Mouse (Mus musculus): ENCODE results near the gene Rbm4.
"Not testable (repeated sequence)": the region's sequence is repeated elsewhere in the genome, so short reads cannot be mapped to it uniquely, and the experiment has no call there.

Gene Rbm4

GRCm38 (mm10) chr19:4793831-4794422 lies at the start of gene Rbm4:
TSS of gene Rbm4 (minus strand) at chr19:4793901.
- peak; percentile 98 for DNase-seq

GRCm38 (mm10) chr19:4842611-4843010 lies 48.9 kb upstream of the Rbm4 start:
- DNase-seq = no peak

- DNase-seq = no peak
Measured at GRCm38 (mm10) chr19:4840848-4841247, 47.1 kb upstream of the Rbm4 start.

- peak; percentile 94 for DNase-seq
Measured at GRCm38 (mm10) chr19:4839149-4839548, 45.4 kb upstream of the Rbm4 start, which contains the start of the genes Ccs and Ccdc87. TSS of gene Ccs (minus strand) at chr19:4839332. TSS of gene Ccdc87 (plus strand) at chr19:4839366.

- DNase-seq = no peak
Measured at GRCm38 (mm10) chr19:4838526-4839140, 44.9 kb upstream of the Rbm4 start.

- DNase-seq = no peak
Measured at GRCm38 (mm10) chr19:4837049-4837448, 43.3 kb upstream of the Rbm4 start.

- DNase-seq = no peak
Measured at GRCm38 (mm10) chr19:4836096-4836495, 42.4 kb upstream of the Rbm4 start.

GRCm38 (mm10) chr19:4833977-4834376 lies 40.3 kb upstream of the Rbm4 start:
- DNase-seq = no peak

GRCm38 (mm10) chr19:4829156-4829555 lies 35.5 kb upstream of the Rbm4 start:
- no peak for DNase-seq

GRCm38 (mm10) chr19:4828444-4829114 lies 34.9 kb upstream of the Rbm4 start:
- DNase-seq = no peak

GRCm38 (mm10) chr19:4820678-4821303 lies 27.1 kb upstream of the Rbm4 start:
- peak; percentile 55 for DNase-seq

GRCm38 (mm10) chr19:4817182-4817835 lies 23.6 kb upstream of the Rbm4 start:
- DNase-seq = no peak

GRCm38 (mm10) chr19:4813015-4813414 lies 19.3 kb upstream of the Rbm4 start:
- DNase-seq = no peak

- not testable (repeated sequence) for DNase-seq
Measured at GRCm38 (mm10) chr19:4812334-4812949, 18.7 kb upstream of the Rbm4 start.

GRCm38 (mm10) chr19:4811909-4812242 lies 18.2 kb upstream of the Rbm4 start:
- DNase-seq = no peak

GRCm38 (mm10) chr19:4811063-4811908 lies 17.6 kb upstream of the Rbm4 start, which contains the start of the genes Gm21992 and Rbm14:
TSS of gene Gm21992 (minus strand) at chr19:4811612.
TSS of gene Rbm14 (minus strand) at chr19:4811634.
- DNase-seq = peak; percentile 98

GRCm38 (mm10) chr19:4810746-4811062 lies 17.0 kb upstream of the Rbm4 start:
- no peak for DNase-seq

- no peak for DNase-seq
Measured at GRCm38 (mm10) chr19:4810309-4810708, 16.6 kb upstream of the Rbm4 start.

- no peak for DNase-seq
Measured at GRCm38 (mm10) chr19:4803283-4803682, 9.6 kb upstream of the Rbm4 start.

- no peak for DNase-seq
Measured at GRCm38 (mm10) chr19:4802691-4803091, 9.0 kb upstream of the Rbm4 start.

GRCm38 (mm10) chr19:4799083-4799482 lies 5.4 kb upstream of the Rbm4 start:
- DNase-seq = no peak

GRCm38 (mm10) chr19:4797846-4798245 lies 4.1 kb upstream of the Rbm4 start:
- DNase-seq = no peak
